Mouse (Mus musculus) retina, postnatal 1 day (tissue): Measurements from ENCODE around the gene Rbms3.

ENCODE experiments used
- DNase-seq: peaks from one replicate; pipeline ENCODE4 v3.0.0-alpha.2; 2012

The Rbms3 gene

GRCm38 (mm10) chr9:117031237-117031636, 598.5 kb downstream of the Rbms3 start:
- DNase-seq, result no peak

- DNase-seq, result no peak
Measured at GRCm38 (mm10) chr9:117030837-117031236, 598.9 kb downstream of the Rbms3 start.

DNA sequence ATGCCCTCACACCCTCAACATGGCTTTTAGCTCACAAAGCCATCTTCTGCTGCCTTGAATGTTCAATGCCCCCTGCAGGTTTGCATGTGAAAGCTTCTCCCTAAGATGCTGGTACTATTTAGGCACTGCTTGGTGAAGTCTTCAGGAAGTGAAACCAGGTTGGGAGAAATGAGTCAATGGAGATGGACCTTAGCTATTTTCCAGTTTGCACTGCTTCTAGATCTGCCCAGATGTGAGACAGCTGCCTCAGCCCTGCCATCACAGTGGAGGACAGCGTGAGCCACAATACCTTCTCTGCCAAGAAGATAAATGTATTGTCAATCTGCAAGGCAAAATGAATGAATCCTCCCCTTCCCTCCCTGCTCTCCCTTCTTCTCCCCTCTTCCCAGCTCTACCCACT, 599.8 kb downstream of the Rbms3 start:
- DNase-seq, result no peak

- no peak for DNase-seq
Measured at GRCm38 (mm10) chr9:117028586-117028985, 601.1 kb downstream of the Rbms3 start.

GRCm38 (mm10) chr9:117022086-117022485, 607.6 kb downstream of the Rbms3 start:
- peak; percentile 29 for DNase-seq

- DNase-seq, result no peak
Measured at GRCm38 (mm10) chr9:117021506-117021905, 608.2 kb downstream of the Rbms3 start.

GRCm38 (mm10) chr9:117020216-117020615, 609.5 kb downstream of the Rbms3 start:
- no peak for DNase-seq

- peak; percentile 43 for DNase-seq
Measured at GRCm38 (mm10) chr9:117018741-117019163, 611.0 kb downstream of the Rbms3 start.

DNA sequence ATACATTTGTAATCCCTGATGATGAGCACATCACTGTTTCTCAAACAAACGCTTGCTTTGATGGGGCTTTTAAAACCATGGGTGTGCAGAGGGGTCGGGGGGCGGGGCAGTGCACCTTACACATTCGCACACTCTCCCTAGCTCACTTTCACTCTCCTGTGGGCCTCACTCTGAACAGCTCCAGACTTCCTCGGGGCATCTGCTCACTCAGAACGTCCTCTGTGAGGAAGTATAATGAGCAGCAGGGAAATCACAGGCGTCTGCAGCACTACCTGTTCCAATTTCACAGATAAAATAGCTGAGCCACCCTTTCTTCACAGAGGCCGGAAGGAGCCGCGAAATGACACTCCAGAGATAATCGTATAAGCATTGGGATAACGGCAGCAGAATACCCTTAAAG, 611.4 kb downstream of the Rbms3 start:
- DNase-seq, result no peak

DNA sequence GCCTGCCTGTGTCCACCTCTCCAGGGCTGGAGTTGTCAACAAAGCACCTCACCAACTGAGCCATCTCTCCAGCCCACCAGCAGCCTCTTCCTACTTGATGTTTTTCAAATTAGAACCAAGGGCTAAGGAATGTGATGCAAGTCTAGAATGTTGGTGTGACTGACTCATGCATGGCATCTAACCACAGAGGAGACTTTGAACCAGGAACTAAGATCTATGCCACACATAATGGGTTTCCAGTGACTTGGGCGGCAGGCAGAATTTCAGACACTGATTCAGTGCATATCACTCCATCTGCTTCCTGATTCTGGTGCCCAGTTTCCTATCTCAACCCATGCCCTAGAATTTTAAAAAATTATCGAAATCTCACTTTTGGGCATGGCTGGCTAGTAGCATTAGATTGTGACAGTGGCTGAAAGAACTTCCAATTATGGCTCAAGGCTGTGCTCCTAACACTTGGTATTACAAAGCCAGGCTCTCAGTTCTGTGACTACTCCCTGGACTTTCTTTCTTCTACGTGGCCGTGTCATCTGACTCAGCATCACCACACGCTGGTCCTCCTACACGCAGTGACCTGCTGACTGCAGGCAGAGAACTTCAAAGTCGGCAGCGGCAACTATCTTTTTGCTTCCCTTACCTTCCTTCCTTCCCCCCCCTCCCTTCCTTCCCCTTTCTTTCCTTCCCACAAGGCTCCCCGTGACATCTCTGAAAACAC, 613.0 kb downstream of the Rbms3 start:
- DNase-seq, result no peak

DNA sequence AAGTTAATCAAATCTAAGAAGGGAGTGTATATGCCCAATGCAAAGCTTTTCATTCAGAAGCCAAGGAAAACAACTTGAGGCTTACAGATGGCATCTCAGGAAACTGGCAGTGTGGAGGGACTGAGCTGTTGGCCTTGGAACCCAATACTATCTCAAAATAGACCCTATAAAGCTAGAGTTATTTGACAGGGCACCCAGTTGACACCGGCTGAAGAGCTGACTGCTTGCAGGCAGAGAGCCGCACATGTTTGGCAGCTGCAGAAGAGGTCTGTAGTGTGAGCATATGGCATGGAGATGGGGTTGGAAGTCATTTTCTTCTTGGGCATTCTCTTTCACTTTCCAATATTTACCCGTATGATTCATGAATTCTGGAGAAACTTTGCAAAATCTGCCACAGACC, 616.3 kb downstream of the Rbms3 start:
- no peak for DNase-seq

GRCm38 (mm10) chr9:117010801-117011200, 618.9 kb downstream of the Rbms3 start:
- no peak for DNase-seq

DNA sequence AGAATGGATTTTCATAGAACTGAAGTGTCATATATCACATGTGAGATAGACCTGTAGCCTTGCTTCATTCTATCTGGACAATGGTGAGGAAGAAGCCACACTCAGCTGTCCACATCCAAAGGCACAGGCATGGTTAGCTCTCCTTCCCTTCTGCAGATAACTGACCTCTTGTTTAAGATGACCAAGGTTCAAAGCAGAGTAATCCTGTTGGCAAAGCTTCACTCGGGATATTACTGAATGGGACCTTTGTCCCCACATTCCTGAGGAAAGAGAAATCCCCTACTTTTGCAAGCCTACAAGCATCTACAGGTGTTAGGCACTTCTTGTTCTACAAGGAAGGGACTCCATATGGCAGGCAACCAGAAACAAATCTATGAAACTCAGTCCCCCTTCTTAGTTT, 621.5 kb downstream of the Rbms3 start:
- no peak for DNase-seq

DNA sequence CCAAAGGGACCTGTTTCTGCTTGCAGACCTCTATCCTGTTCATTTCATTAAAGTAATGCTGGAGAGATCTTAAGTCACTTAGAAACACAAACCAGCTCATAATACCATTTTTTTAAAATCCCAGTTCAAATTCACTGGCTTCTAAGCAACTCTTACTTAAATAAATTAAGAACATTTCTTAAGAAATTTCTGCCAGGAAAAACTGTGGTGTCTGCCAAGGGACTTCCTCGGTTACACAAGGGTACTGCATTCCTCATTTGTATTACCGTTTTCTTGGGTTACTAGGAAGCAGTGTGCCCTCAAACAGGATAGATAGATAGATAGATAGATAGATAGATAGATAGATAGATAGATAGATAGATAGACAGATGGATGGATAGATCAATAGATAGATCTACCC, 627.6 kb downstream of the Rbms3 start:
- no peak for DNase-seq

- no peak for DNase-seq
Measured at GRCm38 (mm10) chr9:116999186-116999585, 630.5 kb downstream of the Rbms3 start.

GRCm38 (mm10) chr9:116990321-116990720, 639.4 kb downstream of the Rbms3 start:
- no peak for DNase-seq

GRCm38 (mm10) chr9:116980801-116981200, 648.9 kb downstream of the Rbms3 start:
- DNase-seq, result no peak

- DNase-seq, result no peak
Measured at GRCm38 (mm10) chr9:116977428-116977827, 652.3 kb downstream of the Rbms3 start.

DNA sequence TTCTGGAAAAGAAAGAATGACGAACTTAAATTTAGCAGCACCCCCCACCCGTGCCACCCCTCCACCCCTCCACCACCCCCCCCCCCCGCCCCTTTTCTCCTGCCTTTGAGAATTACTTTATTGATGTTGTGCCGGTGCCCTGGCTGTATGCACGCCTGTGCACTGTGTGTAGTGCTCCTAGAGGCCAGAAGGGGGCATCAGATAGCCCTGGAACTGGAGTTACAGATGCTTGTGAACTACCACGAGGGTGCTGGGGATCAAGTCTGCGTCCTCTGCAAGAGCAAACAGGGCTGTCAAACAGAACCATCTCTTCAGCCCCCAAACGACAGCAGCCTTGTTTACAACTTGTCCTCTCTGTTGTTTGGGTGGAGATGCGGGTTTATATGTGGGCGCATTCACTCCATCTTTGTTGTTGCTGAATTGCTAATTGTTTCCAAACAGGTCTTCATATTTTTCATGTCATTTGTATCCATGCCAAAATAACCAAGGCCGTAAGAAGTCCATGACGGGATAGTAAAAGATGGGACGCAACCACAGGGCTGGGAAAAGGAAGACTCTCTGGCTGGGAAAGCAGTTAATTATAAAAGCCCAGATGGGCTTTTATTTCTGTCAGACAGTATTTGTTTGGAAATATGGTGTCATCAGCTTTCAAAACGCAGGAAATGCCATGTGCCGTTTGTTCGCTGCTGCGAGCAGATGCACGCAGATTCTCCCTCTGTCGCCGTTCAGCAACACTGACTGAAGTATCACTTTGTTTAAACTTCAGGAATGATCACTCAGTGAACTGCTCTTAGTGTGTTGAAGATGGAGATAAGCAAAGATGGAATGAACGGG, 652.9 kb downstream of the Rbms3 start:
- no peak for DNase-seq

GRCm38 (mm10) chr9:116975269-116975668, 654.4 kb downstream of the Rbms3 start:
- no peak for DNase-seq

DNA sequence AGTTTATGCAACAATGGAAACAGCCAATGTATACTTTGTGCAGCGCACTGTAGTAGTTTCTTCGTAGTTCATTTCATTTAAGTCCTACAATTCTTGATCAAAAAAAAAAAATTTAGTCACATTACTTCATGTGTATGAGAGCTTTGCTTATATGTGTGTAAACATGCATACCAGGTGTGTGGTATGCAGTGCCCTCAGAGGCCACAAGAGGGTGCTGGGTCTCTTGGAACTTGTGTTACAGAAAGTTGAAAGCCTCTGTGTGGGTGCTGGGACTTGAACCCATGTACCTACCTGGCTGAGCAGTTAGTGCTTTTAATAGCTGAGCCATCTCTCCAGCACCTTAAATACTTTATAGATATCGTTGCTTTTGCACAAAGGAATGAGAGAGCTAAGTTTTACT, 655.6 kb downstream of the Rbms3 start:
- DNase-seq, result no peak

GRCm38 (mm10) chr9:116973594-116973993, 656.1 kb downstream of the Rbms3 start:
- DNase-seq, result no peak

DNA sequence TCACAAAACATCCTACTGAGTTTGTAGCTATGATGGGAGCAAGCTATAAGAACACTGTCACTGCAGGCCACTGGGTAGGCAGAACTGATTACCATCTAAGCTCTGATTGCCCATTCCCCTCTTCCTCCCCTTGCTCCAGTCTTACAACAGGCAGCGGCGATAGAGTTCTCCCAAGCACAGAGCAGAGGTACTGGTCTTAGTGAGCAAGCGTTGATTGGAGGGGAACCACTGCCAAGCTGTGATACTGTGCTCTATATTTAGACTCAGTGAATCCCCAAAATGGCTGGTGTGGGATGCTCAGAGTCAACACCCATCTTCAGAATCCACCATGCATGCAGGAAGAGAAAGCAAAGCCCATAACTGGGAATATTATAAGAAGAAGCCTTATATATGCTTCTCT, 662.4 kb downstream of the Rbms3 start:
- DNase-seq, result no peak

DNA sequence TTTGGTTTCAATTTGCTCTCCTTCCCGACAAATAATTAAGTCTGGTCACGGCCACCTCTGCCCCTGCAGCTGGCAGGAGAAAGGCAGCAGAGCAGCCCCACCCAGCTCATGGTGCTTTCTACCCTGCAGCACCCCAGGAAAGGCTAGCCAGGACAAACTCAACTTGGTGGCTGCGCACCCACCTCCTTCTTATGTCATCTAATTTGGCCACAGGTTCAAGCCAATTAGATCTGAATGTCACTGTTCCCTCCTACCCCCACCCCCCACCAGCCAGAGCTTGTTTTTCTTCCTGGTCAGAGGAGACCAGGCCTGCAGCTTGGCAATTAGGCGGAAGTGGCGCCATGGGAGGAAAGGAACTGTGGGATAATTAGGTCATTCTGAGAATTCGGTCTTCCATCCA, 664.0 kb downstream of the Rbms3 start:
- peak; percentile 62 for DNase-seq
